Mouse (Mus musculus) 3134 (cell line): ENCODE measurements around the gene Chst3.
"Not testable (repeated sequence)": the region's sequence is repeated elsewhere in the genome, so short reads cannot be mapped to it uniquely, and the experiment has no call there.

Source experiments
- DNase-seq: peaks from one replicate; pipeline ENCODE4 v3.0.0-alpha.2; 2011; ENCODE audit warnings: low spot score; ENCODE audit not compliant: insufficient read length; ENCODE audit errors: extremely low read depth

The Chst3 gene

GRCm38 (mm10) chr10:60162184-60162972 is 56.7 kb downstream of the Chst3 start:
- DNase-seq, result not testable (repeated sequence)

GRCm38 (mm10) chr10:60161397-60161796 is 57.7 kb downstream of the Chst3 start:
- not testable (repeated sequence) for DNase-seq

DNA sequence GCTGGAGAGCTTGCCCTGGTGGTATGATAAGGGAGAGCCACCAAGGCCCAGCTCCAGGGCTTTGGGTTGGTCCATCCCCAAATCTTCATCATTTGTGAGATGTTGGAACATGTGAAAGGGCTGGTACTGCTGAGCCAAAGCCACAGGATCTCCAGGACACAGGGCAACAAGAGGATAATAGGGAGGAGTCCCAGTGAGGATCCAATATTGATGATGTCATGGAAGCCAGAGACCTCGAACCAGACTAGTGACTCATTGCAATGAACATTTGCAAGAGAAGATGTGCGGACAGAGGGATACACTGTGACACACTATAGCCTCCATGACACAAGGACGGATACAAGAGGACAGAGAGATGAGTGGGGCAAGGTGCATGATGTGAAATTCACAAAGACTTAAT is 60.9 kb downstream of the Chst3 start:
- DNase-seq, result no peak

DNA sequence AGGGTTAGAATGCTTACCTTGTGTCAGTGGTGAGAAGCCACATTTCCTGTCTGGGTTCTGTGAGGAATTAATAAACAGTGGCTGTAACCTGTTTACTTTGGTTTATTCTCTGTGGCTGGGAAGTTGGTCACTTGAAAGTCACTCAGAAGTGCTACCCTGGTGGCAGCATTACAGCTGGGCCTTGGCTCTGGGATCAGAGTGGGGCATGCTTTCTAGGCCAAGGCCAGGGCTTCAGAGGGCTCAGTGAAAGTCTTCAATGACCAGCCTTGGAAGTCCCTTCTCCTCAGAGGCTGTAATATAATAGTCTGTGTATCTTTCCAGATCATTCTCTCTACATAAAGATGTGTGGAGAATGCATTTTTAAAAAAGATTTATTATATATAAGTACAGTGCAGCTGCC is 63.0 kb downstream of the Chst3 start:
- DNase-seq, result no peak

DNA sequence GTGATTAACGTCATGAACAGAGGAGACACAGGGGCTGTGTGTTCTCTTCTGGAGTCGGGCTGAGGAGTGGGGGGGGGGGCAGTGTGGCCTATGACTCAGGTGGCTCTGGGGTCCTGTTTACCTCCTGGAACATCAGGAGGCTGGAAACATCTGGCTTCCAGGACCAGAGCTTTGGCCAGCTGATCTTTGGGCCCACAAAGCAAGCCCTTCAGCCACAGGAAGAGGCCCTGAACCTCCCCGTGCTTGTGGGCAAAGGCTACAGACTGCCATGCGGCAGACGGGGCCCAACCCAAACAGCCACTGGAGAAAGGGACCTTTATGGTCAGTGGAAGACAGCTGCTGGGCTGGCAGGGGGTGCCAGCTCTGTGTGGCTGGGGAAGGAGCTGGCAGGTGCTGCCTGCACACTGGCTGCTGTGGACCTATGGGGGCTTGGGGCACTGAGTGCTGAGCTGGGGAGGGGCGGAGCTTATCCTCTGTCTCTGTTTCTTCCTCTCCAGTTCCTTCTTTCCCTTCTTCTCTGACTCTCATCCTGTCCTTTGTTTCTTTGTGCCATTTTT is 67.9 kb downstream of the Chst3 start:
- peak; percentile 25 for DNase-seq

DNA sequence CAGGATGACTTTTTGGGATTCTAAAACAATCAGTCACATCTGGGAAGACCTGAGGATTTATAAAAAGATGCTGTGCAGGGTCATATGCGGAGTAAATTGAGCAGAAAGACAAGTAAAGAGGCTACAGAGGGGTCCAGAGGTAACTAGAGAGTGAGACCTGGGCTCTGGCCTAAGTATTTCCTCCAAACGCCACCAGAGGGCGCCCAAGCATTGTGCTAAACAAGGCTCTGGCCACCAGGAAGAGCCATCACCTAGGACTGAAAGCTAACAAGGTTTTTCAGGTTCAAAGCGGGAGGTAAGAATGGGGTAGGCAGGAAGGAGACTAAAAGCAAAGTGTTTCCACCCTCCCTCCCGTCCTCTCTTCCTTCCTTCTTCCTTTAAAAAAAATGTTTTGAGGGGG is 71.0 kb downstream of the Chst3 start:
- no peak for DNase-seq

GRCm38 (mm10) chr10:60147510-60148047 is 71.5 kb downstream of the Chst3 start:
- not testable (repeated sequence) for DNase-seq

DNA sequence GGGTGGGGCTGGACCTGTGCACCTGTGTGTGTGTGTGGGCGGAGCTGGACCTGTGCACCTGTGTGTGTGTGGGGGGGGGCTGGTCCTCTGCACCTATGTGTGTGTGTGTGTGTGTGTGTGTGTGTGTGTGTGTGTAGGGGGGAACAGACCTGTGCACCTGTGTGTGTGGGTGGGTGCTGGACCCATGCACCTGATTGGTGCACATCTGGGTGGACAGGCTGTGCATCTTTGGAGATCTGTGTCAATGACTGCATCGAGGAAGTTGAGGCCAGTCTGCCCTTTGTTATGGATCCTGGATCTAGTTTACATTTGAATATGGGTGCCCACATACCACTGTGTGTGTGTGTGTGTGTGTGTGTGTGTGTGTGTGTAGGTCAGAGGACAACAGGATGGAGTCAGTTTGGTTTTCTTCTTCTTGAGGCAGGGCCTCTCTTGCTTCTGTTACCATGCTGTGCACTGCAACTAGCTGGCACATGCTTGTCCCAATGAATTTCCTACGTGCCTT is 77.4 kb downstream of the Chst3 start:
- DNase-seq, result no peak

- DNase-seq, result no peak
Measured at GRCm38 (mm10) chr10:60140751-60141150, 78.3 kb downstream of the Chst3 start.

- no peak for DNase-seq
Measured at GRCm38 (mm10) chr10:60138680-60139079, 80.4 kb downstream of the Chst3 start.

DNA sequence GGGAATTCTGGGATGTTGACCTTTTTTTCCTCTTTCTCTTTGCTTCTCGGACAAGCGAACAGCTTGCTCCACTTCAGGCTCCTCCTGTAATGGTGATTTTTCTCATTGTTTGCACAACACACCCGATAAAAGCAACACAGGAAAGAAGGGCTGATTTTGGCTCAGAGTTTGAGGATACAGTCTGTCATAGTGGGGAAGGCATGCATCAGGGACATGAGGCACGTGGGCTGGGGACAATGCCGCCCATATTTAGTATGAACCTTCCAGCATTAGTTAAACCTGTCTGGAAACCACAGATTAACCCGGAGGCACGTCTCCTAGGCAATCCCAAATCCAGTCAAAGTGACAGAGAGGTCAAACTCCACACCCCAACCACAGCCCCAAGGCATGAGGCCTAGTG is 82.1 kb downstream of the Chst3 start:
- no peak for DNase-seq

GRCm38 (mm10) chr10:60136010-60136409 is 83.0 kb downstream of the Chst3 start:
- not testable (repeated sequence) for DNase-seq

- no peak for DNase-seq
Measured at GRCm38 (mm10) chr10:60134201-60134600, 84.9 kb downstream of the Chst3 start.

GRCm38 (mm10) chr10:60133501-60133900 is 85.6 kb downstream of the Chst3 start:
- no peak for DNase-seq
